Mouse (Mus musculus) heart, embryonic 11.5 days (tissue): ENCODE data around the gene Mtmr14. TPM values are rescaled to one million over a fixed set of nuclear protein-coding genes. Genes with fewer than 3 reads are reported as not detected.

Source experiments
- ATAC-seq: fragments of 200-750 bp; cut with Nextera tagmentation; replicated peaks from 2 replicates; pipeline ENCODE4 v1.8.0; 2017; ENCODE audit warnings: moderate library complexity; ENCODE audit not compliant: insufficient number of reproducible peaks, low FRiP score, low TSS enrichment
- H3K27ac ChIP-seq: fragments of 300-500 bp; sonication (generic); 2 replicates; pipeline ENCODE4 v1.5.1; 2014; ENCODE audit warnings: mild to moderate bottlenecking, low read depth, low read length
- H3K27me3 ChIP-seq: fragments of 300-500 bp; sonication (generic); 2 replicates; pipeline ENCODE4 v1.6.1; 2014; ENCODE audit warnings: mild to moderate bottlenecking, low read length, mixed read lengths; ENCODE audit not compliant: control insufficient read depth, insufficient read depth
- H3K36me3 ChIP-seq: fragments of 300-500 bp; sonication (generic); 2 replicates; pipeline ENCODE4 v1.6.1; 2014; ENCODE audit warnings: mild to moderate bottlenecking, low read length, moderate library complexity, mixed read lengths; ENCODE audit not compliant: control insufficient read depth, insufficient read depth
- H3K4me1 ChIP-seq: fragments of 300-500 bp; sonication (generic); 2 replicates; pipeline ENCODE4 v1.6.1; 2014; ENCODE audit warnings: low read length; ENCODE audit not compliant: control insufficient read depth, insufficient read depth
- H3K4me2 ChIP-seq: fragments of 300-500 bp; sonication (generic); 2 replicates; pipeline ENCODE4 v1.6.1; 2014; ENCODE audit warnings: mild to moderate bottlenecking, moderate library complexity
- H3K4me3 ChIP-seq: fragments of 300-500 bp; sonication (generic); 2 replicates; pipeline ENCODE4 v1.5.1; 2014; ENCODE audit warnings: low read depth, low read length
- H3K9ac ChIP-seq: fragments of 300-500 bp; sonication (generic); 2 replicates; pipeline ENCODE4 v1.6.1; 2014; ENCODE audit warnings: mild to moderate bottlenecking, low read depth, low read length, moderate library complexity
- H3K9me3 ChIP-seq: fragments of 300-500 bp; sonication (generic); replicated peaks from 2 replicates; pipeline ENCODE4 v1.6.1; 2016; ENCODE audit warnings: low read length; ENCODE audit not compliant: control insufficient read depth
- WGBS: fragments of 180-500 bp; shearing (Covaris S2); extraction: QIAGEN DNeasy Blood & Tissue Kit; methylation state at CpG from one replicate; pipeline ENCODE4 v1.1.7; 2014; ENCODE audit not compliant: insufficient replicate concordance; 5-methylcytosine and 5-hydroxymethylcytosine counted together
- polyA plus RNA-seq: library from polyadenylated mRNA; unstranded; fragments of >200 nt; fragmentation: Nextera tagmentation; extraction: Ambion mirVana; gene quantifications from 2 replicates; pipeline ENCODE4 v1.2.1, GENCODE M21; 2014

Gene Mtmr14
- polyA plus RNA-seq, 1 experiment from 2014 or later = 24.3 TPM

DNA sequence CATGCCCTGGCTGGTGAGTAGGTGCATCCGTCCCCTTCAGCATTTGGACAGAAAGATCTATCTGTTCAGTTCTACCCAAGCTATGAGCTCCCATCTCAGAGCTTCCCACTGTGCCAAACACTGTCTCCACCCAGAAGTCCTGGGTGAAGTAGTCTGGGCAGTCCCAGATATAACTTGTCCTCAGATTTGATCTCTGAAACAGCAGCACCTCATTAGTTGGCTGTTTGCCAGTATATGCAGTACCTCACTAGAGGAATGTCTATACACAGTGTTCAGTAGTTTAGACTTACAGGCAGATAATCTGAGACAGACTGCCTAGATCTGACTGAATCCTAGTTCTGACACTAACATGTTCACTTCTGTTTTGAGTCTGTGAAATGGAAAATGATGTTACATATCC, 91.8 kb downstream of the Mtmr14 start:
- no peak overlapping the region for H3K4me3 ChIP-seq
- peaks cover 8% of the 10 kb centered on the region for H3K36me3 ChIP-seq
- peaks cover 17% of the 10 kb centered on the region for H3K4me1 ChIP-seq
- ATAC-seq = no peak
- no peak overlapping the region for H3K9ac ChIP-seq
- H3K9me3 ChIP-seq = no peaks in the 10 kb centered on the region
- WGBS = 89% methylated on average over 1 of the region's 1 CpGs
- no peaks in the 10 kb centered on the region for H3K27me3 ChIP-seq
- no peak overlapping the region for H3K4me2 ChIP-seq
- H3K27ac ChIP-seq = no peak overlapping the region

DNA sequence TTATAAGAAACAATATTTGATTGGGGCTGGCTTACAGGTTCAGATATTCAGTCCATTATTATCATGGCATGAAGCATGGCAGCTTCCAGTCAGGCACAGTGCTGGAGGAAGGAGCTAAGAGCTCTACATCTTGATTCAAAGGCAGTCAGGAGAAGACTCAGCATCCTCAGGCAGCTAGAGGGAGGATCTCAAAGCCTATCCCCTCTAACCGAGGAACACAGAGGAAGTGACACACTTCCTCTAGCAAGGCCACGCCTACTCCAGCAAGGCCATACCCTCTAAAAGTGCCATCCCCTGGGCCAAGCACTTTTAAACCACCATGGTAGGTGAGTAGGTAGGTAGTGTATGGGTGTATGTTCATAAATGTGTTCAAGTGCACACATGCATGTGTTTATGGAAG, 92.9 kb downstream of the Mtmr14 start:
- Histone ChIP-seq H3K27ac (no peak overlapping the region), H3K4me1 (peaks cover 14% of the 10 kb centered on the region), H3K9ac (no peak overlapping the region), H3K27me3 (no peaks in the 10 kb centered on the region), H3K4me3 (no peak overlapping the region), H3K36me3 (peaks cover 5% of the 10 kb centered on the region), H3K9me3 (no peaks in the 10 kb centered on the region), H3K4me2 (no peak overlapping the region; the same call in 1 of the 2 replicates)
- ATAC-seq = no peak
- 45% methylated on average over 2 of the region's 2 CpGs for WGBS

Other genes starting within 250 kb of the Mtmr14 start
- gene Thumpd3, start 191.6 kb upstream of the Mtmr14 start, polyA plus RNA-seq = 41.0 and 41.6 TPM in 2 replicates
- 72.3 and 86.9 TPM in 2 replicates for gene Setd5, start 160.5 kb upstream of the Mtmr14 start, polyA plus RNA-seq
- 0.23 and 0.39 TPM in 2 replicates for gene Lhfpl4, start 42.5 kb upstream of the Mtmr14 start, polyA plus RNA-seq
- gene Cpne9, start 44.5 kb downstream of the Mtmr14 start, polyA plus RNA-seq = 0.11 and 0.15 TPM in 2 replicates
- gene Brpf1, start 69.3 kb downstream of the Mtmr14 start, polyA plus RNA-seq = 11.0 and 14.6 TPM in 2 replicates
- gene Ogg1, start 89.1 kb downstream of the Mtmr14 start, polyA plus RNA-seq = 10.6 and 11.6 TPM in 2 replicates
- gene Camk1, start 106.1 kb downstream of the Mtmr14 start, polyA plus RNA-seq = 106 and 109 TPM in 2 replicates
- 43.3 and 44.8 TPM in 2 replicates for gene Tada3, start 140.0 kb downstream of the Mtmr14 start, polyA plus RNA-seq
- gene Arpc4, start 140.3 kb downstream of the Mtmr14 start, polyA plus RNA-seq = 166 and 179 TPM in 2 replicates
- 1.5 and 2.6 TPM in 2 replicates for gene Ttll3, start 151.4 kb downstream of the Mtmr14 start, polyA plus RNA-seq
- 15.9 and 21.2 TPM in 2 replicates for gene Rpusd3, start 181.5 kb downstream of the Mtmr14 start, polyA plus RNA-seq
- not detected in 2 replicates for gene Cidec, start 197.9 kb downstream of the Mtmr14 start, polyA plus RNA-seq
- gene Jagn1, start 204.7 kb downstream of the Mtmr14 start, polyA plus RNA-seq = 58.9 and 65.8 TPM in 2 replicates
- 0.72 TPM in 2 replicates for gene Il17re, start 220.6 kb downstream of the Mtmr14 start, polyA plus RNA-seq
- gene Il17rc, start 233.6 kb downstream of the Mtmr14 start, polyA plus RNA-seq = 2.6 and 3.1 TPM in 2 replicates
- gene Creld1, start 245.5 kb downstream of the Mtmr14 start, polyA plus RNA-seq = 31.1 and 37.2 TPM in 2 replicates